Mouse (Mus musculus) stomach, embryonic 16.5 days (tissue): Measurements from ENCODE around the gene Hecw1. TPM values are rescaled to one million over a fixed set of nuclear protein-coding genes. Genes with fewer than 3 reads are reported as not detected.

Source experiments
- ATAC-seq: fragments of 200-750 bp; cut with Nextera tagmentation; 2 replicates; pipeline ENCODE4 v1.8.0; 2017; ENCODE audit warnings: moderate number of reproducible peaks, moderate TSS enrichment; ENCODE audit not compliant: insufficient read depth, low FRiP score
- H3K27ac ChIP-seq: fragments of 300-500 bp; sonication (generic); 2 replicates; pipeline ENCODE4 v1.5.1; 2014; ENCODE audit warnings: low read length
- H3K27me3 ChIP-seq: fragments of 300-500 bp; sonication (generic); 2 replicates; pipeline ENCODE4 v1.6.1; 2014; ENCODE audit warnings: low read length, control low read depth, mixed read lengths; ENCODE audit not compliant: control insufficient read depth, insufficient read depth
- H3K36me3 ChIP-seq: fragments of 300-500 bp; sonication (generic); 2 replicates; pipeline ENCODE4 v1.6.1; 2014; ENCODE audit warnings: low read length; ENCODE audit not compliant: control insufficient read depth, insufficient read depth
- H3K4me1 ChIP-seq: fragments of 300-500 bp; sonication (generic); 2 replicates; pipeline ENCODE4 v1.6.1; 2014; ENCODE audit warnings: low read length, control low read depth, mixed read lengths; ENCODE audit not compliant: control insufficient read depth, insufficient read depth
- H3K4me2 ChIP-seq: fragments of 300-500 bp; sonication (generic); 2 replicates; pipeline ENCODE4 v1.6.1; 2014; ENCODE audit warnings: low read depth, low read length, mixed read lengths
- H3K4me3 ChIP-seq: fragments of 300-500 bp; sonication (generic); replicated peaks from 2 replicates; pipeline ENCODE4 v1.5.1; 2014; ENCODE audit warnings: mild to moderate bottlenecking, low read length
- H3K9ac ChIP-seq: fragments of 300-500 bp; sonication (generic); 2 replicates; pipeline ENCODE4 v1.6.1; 2014; ENCODE audit warnings: low read length
- H3K9me3 ChIP-seq: fragments of 300-500 bp; sonication (generic); replicated peaks from 2 replicates; pipeline ENCODE4 v1.6.1; 2016; ENCODE audit warnings: low read length, control low read depth; ENCODE audit not compliant: control insufficient read depth
- WGBS: fragments of 180-500 bp; shearing (Covaris S2); extraction: QIAGEN DNeasy Blood & Tissue Kit; methylation state at CpG from one replicate; pipeline ENCODE4 v1.1.7; 2014; 5-methylcytosine and 5-hydroxymethylcytosine counted together
- polyA plus RNA-seq: library from polyadenylated mRNA; unstranded; fragments of >200 nt; fragmentation: Nextera tagmentation; extraction: Ambion mirVana; gene quantifications from 2 replicates; pipeline ENCODE4 v1.2.1, GENCODE M21; 2015

Gene Hecw1
- polyA plus RNA-seq, 1 experiment from 2014 or later = 1.0 TPM

GRCm38 (mm10) chr13:14439540-14439939 lies 83.5 kb downstream of the Hecw1 start:
- Histone ChIP-seq H3K27me3 (no peaks in the 10 kb centered on the region), H3K9ac (no peak overlapping the region), H3K4me3 (no peak overlapping the region), H3K4me2 (no peak overlapping the region), H3K27ac (no peak overlapping the region), H3K36me3 (no peaks in the 10 kb centered on the region), H3K9me3 (no peaks in the 10 kb centered on the region), H3K4me1 (no peaks in the 10 kb centered on the region)
- no peak for ATAC-seq

GRCm38 (mm10) chr13:14428845-14429553 lies 94.0 kb downstream of the Hecw1 start:
- ATAC-seq = no peak
- no peaks in the 10 kb centered on the region for H3K36me3 ChIP-seq
- H3K4me3 ChIP-seq = no peak overlapping the region
- H3K9me3 ChIP-seq = no peaks in the 10 kb centered on the region
- H3K4me1 ChIP-seq = no peaks in the 10 kb centered on the region
- H3K9ac ChIP-seq = no peak overlapping the region
- WGBS = 82% methylated on average over 6 of the region's 6 CpGs
- no peak overlapping the region for H3K27ac ChIP-seq
- no peak overlapping the region for H3K4me2 ChIP-seq
- no peaks in the 10 kb centered on the region for H3K27me3 ChIP-seq

- Histone ChIP-seq H3K36me3 (no peaks in the 10 kb centered on the region), H3K27me3 (no peaks in the 10 kb centered on the region), H3K4me3 (no peak overlapping the region), H3K9ac (no peak overlapping the region), H3K9me3 (no peaks in the 10 kb centered on the region), H3K4me2 (no peak overlapping the region), H3K27ac (no peak overlapping the region), H3K4me1 (no peaks in the 10 kb centered on the region)
- no peak for ATAC-seq
- 64% methylated on average over 2 of the region's 2 CpGs for WGBS
Measured at GRCm38 (mm10) chr13:14424836-14425235, 98.2 kb downstream of the Hecw1 start.

- no peaks in the 10 kb centered on the region for H3K4me1 ChIP-seq
- H3K27ac ChIP-seq = no peak overlapping the region
- WGBS = 75% methylated on average over 1 of the region's 1 CpGs
- no peak overlapping the region for H3K9ac ChIP-seq
- H3K27me3 ChIP-seq = no peaks in the 10 kb centered on the region
- no peak overlapping the region for H3K4me3 ChIP-seq
- H3K9me3 ChIP-seq = no peaks in the 10 kb centered on the region
- H3K4me2 ChIP-seq = no peak overlapping the region
- ATAC-seq = no peak
- H3K36me3 ChIP-seq = no peaks in the 10 kb centered on the region
Measured at GRCm38 (mm10) chr13:14413405-14413804, 109.6 kb downstream of the Hecw1 start.

- Histone ChIP-seq H3K27me3 (no peaks in the 10 kb centered on the region), H3K36me3 (no peaks in the 10 kb centered on the region), H3K4me1 (no peaks in the 10 kb centered on the region), H3K27ac (no peak overlapping the region), H3K9ac (no peak overlapping the region), H3K4me2 (no peak overlapping the region), H3K4me3 (no peak overlapping the region), H3K9me3 (no peaks in the 10 kb centered on the region)
- ATAC-seq = no peak
Measured at GRCm38 (mm10) chr13:14374470-14374869, 148.6 kb downstream of the Hecw1 start.

GRCm38 (mm10) chr13:14365546-14365945 lies 157.5 kb downstream of the Hecw1 start:
- no peaks in the 10 kb centered on the region for H3K4me1 ChIP-seq
- H3K36me3 ChIP-seq = no peaks in the 10 kb centered on the region
- H3K4me3 ChIP-seq = no peak overlapping the region
- no peak for ATAC-seq
- no peak overlapping the region for H3K4me2 ChIP-seq
- no peak overlapping the region for H3K9ac ChIP-seq
- H3K27ac ChIP-seq = no peak overlapping the region
- H3K9me3 ChIP-seq = no peaks in the 10 kb centered on the region
- 87% methylated on average over 3 of the region's 3 CpGs for WGBS
- no peaks in the 10 kb centered on the region for H3K27me3 ChIP-seq

GRCm38 (mm10) chr13:14327252-14327651 lies 195.8 kb downstream of the Hecw1 start:
- H3K9me3 ChIP-seq = no peaks in the 10 kb centered on the region
- no peak overlapping the region for H3K9ac ChIP-seq
- no peak for ATAC-seq

GRCm38 (mm10) chr13:14306617-14307016 lies 216.4 kb downstream of the Hecw1 start:
- H3K4me2 ChIP-seq = no peak overlapping the region
- ATAC-seq = no peak
- H3K36me3 ChIP-seq = no peaks in the 10 kb centered on the region
- no peak overlapping the region for H3K27ac ChIP-seq
- no peaks in the 10 kb centered on the region for H3K9me3 ChIP-seq
- H3K27me3 ChIP-seq = no peaks in the 10 kb centered on the region
- H3K4me3 ChIP-seq = no peak overlapping the region
- no peaks in the 10 kb centered on the region for H3K4me1 ChIP-seq
- 26% methylated on average over 8 of the region's 8 CpGs for WGBS
- no peak overlapping the region for H3K9ac ChIP-seq

More at GRCm38 (mm10) chr13:14327252-14327651, 195.8 kb downstream of the Hecw1 start:
- Histone ChIP-seq H3K36me3 (no peaks in the 10 kb centered on the region), H3K27ac (no peak overlapping the region), H3K4me2 (no peak overlapping the region), H3K4me1 (no peaks in the 10 kb centered on the region), H3K27me3 (no peaks in the 10 kb centered on the region), H3K4me3 (no peak overlapping the region)
- WGBS = 90% methylated on average over 1 of the region's 1 CpGs

- Histone ChIP-seq H3K36me3 (no peaks in the 10 kb centered on the region), H3K9me3 (no peaks in the 10 kb centered on the region), H3K27ac (no peak overlapping the region), H3K9ac (no peak overlapping the region), H3K4me3 (no peak overlapping the region), H3K27me3 (no peaks in the 10 kb centered on the region), H3K4me1 (no peaks in the 10 kb centered on the region), H3K4me2 (no peak overlapping the region)
- 79% methylated on average over 1 of the region's 1 CpGs for WGBS
- ATAC-seq = no peak
Measured at GRCm38 (mm10) chr13:14304103-14304502, 218.9 kb downstream of the Hecw1 start.
